Mouse (Mus musculus) stomach, postnatal 0 days (tissue): ENCODE measurements around the gene Ywhag.

Experiments
- CTCF ChIP-seq: IDR thresholded peaks from 2 replicates; pipeline ENCODE4 v1.5.1; 2016; ENCODE audit warnings: antibody characterized with exemption, low read depth, mild to moderate bottlenecking, moderate library complexity
- EP300 ChIP-seq: optimal IDR thresholded peaks from 2 replicates; pipeline ENCODE3; 2016; ENCODE audit warnings: antibody characterized with exemption

GRCm38 (mm10) chr5:135890323-135890722 is 44.1 kb downstream of the Ywhag start:
- TF ChIP-seq EP300 = no peak
- TF ChIP-seq CTCF = no peak
